Mouse (Mus musculus) liver, embryonic 14.5 days (tissue): ENCODE results near the gene T2.

Source experiments
- CTCF ChIP-seq: IDR thresholded peaks from 2 replicates; pipeline ENCODE4 v1.5.1; 2016; ENCODE audit warnings: antibody characterized with exemption, low read depth, control low read depth
- EP300 ChIP-seq: IDR thresholded peaks from 2 replicates; pipeline ENCODE4 v1.6.1; 2016; ENCODE audit warnings: antibody characterized with exemption, low read depth

DNA sequence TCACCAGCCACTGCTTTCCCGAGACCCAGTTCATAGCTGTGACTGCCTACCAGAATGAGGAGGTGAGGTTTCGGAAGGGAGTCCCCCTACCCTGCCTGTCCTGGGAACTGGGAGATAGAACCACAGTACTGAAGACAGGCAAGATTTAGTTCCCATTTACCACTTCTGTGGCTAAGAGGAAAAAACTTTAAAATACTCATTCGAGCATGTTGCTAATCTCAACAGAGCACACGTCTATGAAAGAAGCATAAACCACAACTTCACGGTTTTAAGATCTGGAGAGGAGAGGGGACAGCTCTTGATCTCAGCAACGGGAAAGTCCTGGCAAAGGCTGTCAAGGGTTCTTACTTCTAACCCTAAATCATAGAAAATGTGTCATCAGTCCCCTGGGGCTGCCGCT, 80.4 kb downstream of the T2 start:
- no peak for TF ChIP-seq CTCF
- no peak for TF ChIP-seq EP300
